Mouse (Mus musculus) cerebellum, adult 8-10 months (tissue): ENCODE measurements at regions not wholly inside any gene's neighbourhood (a gene's known extent, or its start where the extent isn't known, plus 50 kb on each side); places are given as distances from the start of the nearest gene placed in this dataset.
"Not testable (repeated sequence)": the region's sequence is repeated elsewhere in the genome, so short reads cannot be mapped to it uniquely, and the experiment has no call there.

Experiments
- DNase-seq: peaks from one replicate; pipeline ENCODE4 v3.0.0; 2022

DNA sequence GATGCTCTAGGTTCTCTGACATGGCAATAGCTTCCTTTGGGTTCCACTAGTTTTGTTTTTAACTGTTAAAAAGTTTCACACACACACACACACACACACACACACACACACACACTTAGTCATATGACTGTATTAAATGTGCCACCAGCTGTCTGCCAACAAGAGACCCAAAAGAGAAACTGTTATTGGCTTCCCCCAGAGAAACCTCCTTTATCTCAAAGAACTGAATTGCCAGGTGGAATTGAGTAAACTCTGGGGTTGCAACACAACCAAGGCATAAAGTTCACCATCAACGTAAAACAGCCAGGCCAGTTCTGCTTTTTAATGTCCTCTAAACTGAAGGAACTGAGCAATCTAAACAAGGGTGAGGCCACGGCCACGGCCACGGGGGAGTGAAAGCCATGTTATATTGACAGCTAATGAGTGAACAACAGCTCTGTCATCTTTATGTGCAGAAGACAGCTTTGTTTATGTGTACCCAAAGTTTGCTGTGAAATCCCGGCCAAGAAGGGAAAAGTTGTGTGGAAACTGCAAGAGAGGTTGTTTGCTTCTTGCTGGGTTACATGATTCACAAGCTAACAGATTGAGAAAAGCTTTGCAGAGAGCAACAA lies 69.3 kb downstream of the Btg1 start:
- no peak for DNase-seq

- no peak for DNase-seq
These were observed 70.0 kb downstream of the Btg1 start for GRCm38 (mm10) chr10:96686659-96687440.

- DNase-seq: no peak
These were observed 70.6 kb downstream of the Btg1 start for GRCm38 (mm10) chr10:96687441-96687772.

GRCm38 (mm10) chr10:96689976-96690867 lies 73.4 kb downstream of the Btg1 start:
- no peak for DNase-seq

DNA sequence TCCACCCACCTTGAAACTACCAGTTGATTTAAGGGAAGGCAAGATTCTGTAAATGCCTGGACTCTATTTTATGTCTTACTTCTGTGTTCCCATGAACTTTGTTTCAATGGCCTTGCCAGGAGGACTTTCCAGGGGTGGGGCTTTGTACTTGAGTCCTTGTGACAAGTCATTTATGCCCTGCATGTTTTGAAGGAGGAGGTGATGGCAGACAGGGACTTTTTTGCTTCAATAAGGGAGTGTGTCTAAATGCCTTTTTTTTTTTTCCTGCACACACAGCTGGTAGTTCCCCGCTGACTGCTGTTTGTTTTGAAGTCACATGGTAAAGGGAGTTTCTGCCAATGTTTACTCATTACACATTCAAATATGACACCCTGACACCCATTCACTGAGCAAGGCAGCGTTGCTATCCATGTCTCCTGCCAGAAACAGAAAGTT lies 74.1 kb downstream of the Btg1 start:
- DNase-seq: no peak

GRCm38 (mm10) chr10:96691319-96691870 lies 74.6 kb downstream of the Btg1 start:
- DNase-seq: no peak

DNA sequence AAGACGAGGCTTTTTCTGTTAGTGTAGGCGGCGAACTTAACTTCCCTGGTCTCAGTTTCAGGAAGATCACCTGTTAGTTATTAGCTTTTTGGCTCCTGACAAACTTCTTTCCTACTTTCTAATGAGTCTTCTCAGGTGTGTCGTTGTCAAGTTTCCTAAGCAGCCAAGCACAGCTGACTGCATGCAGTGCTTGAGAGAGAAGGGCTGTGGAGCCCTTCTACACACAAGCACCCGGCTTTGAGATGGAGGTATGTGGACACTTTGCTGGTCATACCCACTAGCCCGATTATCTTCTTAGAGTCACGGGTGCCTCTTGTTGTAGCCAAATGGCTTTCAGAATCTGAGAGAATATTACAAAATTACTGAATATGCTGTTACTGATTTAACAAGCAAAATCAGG lies 76.0 kb downstream of the Btg1 start:
- no peak for DNase-seq

DNA sequence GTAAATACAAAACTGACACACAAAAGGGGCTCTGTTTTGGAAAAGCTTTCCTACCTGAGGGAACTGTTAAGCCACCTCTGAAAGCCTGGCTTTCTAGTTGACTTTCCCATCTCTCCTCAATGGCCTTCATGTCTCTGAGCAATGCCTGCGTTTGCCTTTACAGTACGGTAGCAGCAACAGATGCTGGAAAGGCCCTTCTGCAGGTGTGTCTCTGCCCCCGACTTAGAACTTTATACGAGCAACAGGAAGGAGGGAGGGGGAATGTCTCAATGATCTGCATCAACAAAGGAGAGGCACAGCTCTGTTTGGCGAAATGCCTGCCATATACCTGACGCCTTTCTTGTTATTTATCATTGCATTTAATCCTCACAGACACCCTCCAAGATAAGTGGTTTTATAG lies 77.0 kb downstream of the Btg1 start:
- DNase-seq: no peak

DNA sequence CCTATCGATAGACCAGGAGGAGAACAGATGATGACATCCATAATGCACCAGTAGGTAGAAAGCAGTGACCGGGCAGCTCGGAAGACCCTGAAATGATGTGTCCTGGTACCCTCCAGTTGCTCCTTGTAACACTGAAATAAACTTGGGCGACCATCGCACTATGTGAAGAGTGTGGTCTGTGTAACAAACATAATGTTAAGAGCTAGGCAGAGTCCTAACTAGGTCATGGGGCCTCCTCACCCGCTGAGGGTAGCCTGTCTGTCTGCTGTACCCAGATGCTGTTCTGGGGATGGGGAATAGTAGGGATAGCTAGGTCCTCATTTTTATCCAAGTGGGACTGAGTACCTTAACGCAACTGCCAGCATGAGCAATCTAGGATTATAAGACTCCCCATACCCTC lies 79.8 kb downstream of the Btg1 start:
- DNase-seq: no peak

GRCm38 (mm10) chr10:96697781-96698180 lies 81.0 kb downstream of the Btg1 start:
- peak; percentile 39 for DNase-seq

DNA sequence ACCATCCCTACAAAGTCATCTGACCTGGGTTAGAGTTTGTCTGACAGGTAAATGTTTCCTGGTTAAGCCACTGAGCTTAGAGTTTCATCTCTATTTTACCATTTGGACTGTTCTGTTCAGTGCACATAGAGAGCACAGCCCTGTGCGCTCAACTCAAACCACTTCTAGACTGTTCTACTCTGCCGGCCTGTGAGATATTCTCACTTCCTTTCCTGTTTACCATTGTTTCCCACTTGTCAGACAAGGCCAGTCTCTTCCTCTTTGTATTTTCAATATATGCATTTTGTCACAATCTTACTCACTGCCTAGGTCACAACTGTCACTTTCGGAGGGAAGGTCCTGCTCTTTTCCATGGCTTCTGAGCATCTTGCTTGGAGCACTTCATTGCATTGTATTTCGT lies 89.8 kb downstream of the Btg1 start:
- DNase-seq: no peak

DNA sequence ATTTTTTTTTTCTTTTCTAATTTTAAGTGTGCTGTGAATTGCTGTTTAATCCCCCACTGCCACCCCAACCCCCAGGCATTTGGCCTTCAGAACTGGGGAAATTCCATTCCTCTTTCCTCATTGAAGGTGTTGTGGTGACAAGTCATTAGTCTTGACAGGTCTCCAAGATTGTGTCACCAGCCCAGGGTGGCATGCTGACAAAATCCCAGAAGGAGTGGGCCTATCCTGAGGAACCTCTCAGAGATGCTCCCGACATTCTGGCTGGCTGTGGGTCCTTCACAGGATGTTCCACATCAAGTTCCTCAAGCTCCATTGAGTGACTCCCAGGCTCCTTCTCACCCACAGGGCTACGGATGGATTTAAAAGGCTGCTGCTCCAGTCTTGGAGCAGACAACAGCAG lies 91.7 kb downstream of the Btg1 start:
- DNase-seq: no peak

DNA sequence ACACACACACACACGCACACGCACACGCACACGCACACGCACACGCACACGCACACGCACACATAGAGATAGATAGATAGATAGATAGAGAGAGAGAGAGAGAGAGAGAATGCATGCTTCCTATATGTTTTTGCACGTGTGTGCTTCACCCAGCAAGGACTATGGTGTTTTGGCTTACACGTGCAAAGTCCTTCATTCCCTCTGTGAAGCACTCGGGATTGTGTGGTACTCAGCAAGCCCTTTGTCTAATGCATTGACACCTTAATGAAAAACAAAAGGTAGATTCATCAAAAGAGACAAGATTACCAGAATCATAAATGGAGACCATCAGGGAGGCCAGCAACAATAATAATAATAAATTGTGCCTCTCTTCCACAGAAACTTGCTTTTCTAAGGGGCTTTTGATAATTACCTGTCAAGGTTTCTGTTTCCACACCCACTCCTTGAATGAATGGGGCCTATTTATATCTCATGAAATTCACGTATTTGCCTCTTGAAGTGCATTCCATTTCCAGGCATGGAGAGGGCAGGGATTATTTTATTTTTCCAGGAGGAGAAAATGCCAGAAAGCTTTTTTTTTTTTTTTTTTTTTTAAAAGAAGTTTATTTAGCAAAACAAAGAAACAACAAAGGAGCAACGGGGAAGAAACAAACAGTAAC lies 93.0 kb downstream of the Btg1 start:
- no peak for DNase-seq

DNA sequence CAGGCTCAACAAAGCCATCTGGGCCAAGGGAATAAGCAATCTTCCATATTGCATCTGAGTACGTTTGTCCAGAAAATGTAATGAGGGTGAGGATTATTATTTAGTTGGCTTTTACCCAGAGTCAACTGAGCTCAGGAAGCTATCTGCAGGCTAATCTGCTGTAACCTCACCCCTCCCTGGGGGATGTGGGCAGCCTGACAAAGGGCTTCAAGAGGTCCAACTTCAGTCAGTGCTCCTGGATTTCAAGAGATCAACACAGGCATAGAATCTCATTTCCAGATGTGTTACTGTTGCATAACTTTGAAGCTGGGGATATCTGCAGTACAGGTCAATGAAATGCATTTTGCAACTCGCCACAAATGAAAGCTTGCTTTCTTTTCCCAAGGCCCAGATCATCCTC lies 95.2 kb downstream of the Btg1 start:
- DNase-seq: no peak

GRCm38 (mm10) chr10:96714702-96715101 lies 97.9 kb downstream of the Btg1 start:
- DNase-seq: no peak

- no peak for DNase-seq
These were observed 100.5 kb downstream of the Btg1 start for GRCm38 (mm10) chr10:96717281-96717680.

DNA sequence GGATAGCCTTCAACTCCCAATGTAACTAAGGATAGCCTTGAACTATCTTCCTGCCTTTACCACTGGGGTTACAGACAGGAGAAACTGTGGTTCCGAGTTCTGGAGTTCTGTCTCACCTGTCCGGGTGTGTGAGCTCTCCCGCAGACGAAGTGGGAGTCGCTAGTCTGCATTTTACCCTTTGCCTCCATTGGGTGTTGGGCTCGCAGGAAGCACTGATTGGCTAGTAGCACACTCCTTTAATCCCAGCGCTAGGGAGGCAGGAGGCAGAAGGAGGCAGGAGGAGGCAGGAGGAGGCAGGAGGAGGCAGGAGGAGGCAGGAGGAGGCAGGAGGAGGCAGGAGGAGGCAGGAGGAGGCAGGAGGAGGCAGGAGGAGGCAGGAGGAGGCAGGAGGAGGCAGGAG lies 101.9 kb downstream of the Btg1 start:
- DNase-seq: not testable (repeated sequence)

GRCm38 (mm10) chr10:96720281-96720711 lies 103.5 kb downstream of the Btg1 start:
- no peak for DNase-seq

DNA sequence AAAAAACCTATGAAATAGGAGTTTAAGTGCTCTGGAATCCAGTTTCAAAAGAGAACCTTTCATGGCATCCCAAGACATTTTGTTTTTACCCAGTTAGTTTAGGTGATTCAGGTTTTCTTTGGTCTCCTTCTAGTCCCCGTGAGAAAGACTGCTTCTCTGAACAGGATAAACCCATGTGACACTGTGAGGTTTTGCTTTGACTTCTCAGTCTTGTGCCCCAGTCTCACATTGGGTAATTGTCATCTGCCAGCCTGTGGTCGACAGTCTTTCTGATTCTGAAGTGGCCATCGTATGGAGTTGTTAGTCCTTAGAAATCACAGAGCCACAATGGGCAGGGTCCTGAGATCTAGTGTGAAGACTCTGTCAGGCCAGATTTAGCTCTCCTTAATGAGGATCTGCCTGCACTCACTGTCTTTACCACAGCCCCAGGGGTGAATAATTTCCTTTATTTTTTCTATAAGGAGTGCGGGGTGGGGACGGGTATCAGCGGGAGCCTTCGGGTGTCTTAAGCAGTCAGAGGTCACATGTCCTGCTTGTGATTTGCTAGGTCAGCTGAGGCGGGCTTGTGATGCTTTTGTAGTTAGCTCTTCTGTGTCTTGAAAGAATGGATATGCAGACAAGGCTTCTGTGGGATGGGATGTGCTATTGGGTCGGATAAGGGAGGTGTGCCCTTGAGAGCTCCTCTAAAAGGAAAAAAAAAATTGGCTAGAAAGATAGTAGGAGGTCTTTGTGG lies 104.3 kb downstream of the Btg1 start:
- no peak for DNase-seq

DNA sequence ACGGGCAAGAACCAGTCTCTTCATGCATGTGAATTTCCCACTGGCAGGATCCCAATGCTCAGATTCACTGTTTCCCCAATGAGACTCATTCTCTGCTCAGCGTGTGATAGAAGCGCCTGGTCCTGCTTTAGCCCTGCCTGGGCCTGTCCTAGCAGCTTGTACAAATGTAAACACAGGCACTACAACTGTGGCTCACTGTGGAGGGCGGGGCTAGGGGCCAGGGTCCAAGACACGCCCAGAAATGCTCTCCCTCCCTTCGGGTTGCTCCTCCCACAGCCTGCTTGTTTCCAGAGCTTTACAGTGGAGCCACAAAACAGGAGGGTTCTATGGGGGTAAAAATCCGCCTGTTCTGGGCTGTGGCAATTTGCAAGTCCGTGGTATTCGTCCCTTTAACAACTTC lies 105.7 kb downstream of the Btg1 start:
- peak; percentile 38 for DNase-seq

- DNase-seq: no peak
These were observed 106.3 kb downstream of the Btg1 start for GRCm38 (mm10) chr10:96723071-96723470.
